Mouse (Mus musculus) limb, embryonic 11.5 days (tissue): ENCODE measurements at regions not wholly inside any gene's neighbourhood (a gene's known extent, or its start where the extent isn't known, plus 50 kb on each side); places are given as distances from the start of the nearest gene placed in this dataset.
"Not testable (repeated sequence)": the region's sequence is repeated elsewhere in the genome, so short reads cannot be mapped to it uniquely, and the experiment has no call there.

ENCODE experiments used
- ATAC-seq: fragments of 200-750 bp; cut with Nextera tagmentation; 2 replicates; pipeline ENCODE4 v1.8.0; 2017; ENCODE audit warnings: low read depth; ENCODE audit not compliant: insufficient number of reproducible peaks, low FRiP score, low TSS enrichment
- DNase-seq: peaks from one replicate; pipeline ENCODE4 v3.0.0-alpha.2; 2015; ENCODE audit warnings: low spot score
- H3K27ac ChIP-seq: fragments of 300-500 bp; sonication (generic); replicated peaks from 2 replicates; pipeline ENCODE4 v1.5.1; 2014; ENCODE audit warnings: low read depth, mild to moderate bottlenecking, low read length
- H3K27me3 ChIP-seq: fragments of 300-500 bp; sonication (generic); 2 replicates; pipeline ENCODE4 v1.6.1; 2014; ENCODE audit warnings: mild to moderate bottlenecking, low read length, mixed read lengths; ENCODE audit not compliant: control insufficient read depth, insufficient read depth
- H3K36me3 ChIP-seq: fragments of 300-500 bp; sonication (generic); 2 replicates; pipeline ENCODE4 v1.6.1; 2014; ENCODE audit warnings: mild to moderate bottlenecking, low read length, moderate library complexity, mixed read lengths; ENCODE audit not compliant: control insufficient read depth, insufficient read depth
- H3K4me1 ChIP-seq: fragments of 300-500 bp; sonication (generic); 2 replicates; pipeline ENCODE4 v1.6.1; 2014; ENCODE audit warnings: low read length, mixed read lengths; ENCODE audit not compliant: control insufficient read depth, insufficient read depth
- H3K4me2 ChIP-seq: fragments of 300-500 bp; sonication (generic); 2 replicates; pipeline ENCODE4 v1.6.1; 2014; ENCODE audit warnings: low read depth, mild to moderate bottlenecking, moderate library complexity; ENCODE audit not compliant: severe bottlenecking
- H3K4me3 ChIP-seq: fragments of 300-500 bp; sonication (generic); 2 replicates; pipeline ENCODE4 v1.5.1; 2014; ENCODE audit warnings: low read depth, low read length
- H3K9ac ChIP-seq: fragments of 300-500 bp; sonication (generic); 2 replicates; pipeline ENCODE4 v1.6.1; 2014; ENCODE audit warnings: mild to moderate bottlenecking, low read length
- H3K9me3 ChIP-seq: fragments of 300-500 bp; sonication (generic); 2 replicates; pipeline ENCODE4 v1.6.1; 2016; ENCODE audit warnings: low read length; ENCODE audit not compliant: control insufficient read depth
- WGBS: fragments of 180-500 bp; shearing (Covaris S2); extraction: QIAGEN DNeasy Blood & Tissue Kit; methylation state at CpG from one replicate; pipeline ENCODE4 v1.1.7; 2014; 5-methylcytosine and 5-hydroxymethylcytosine counted together

DNA sequence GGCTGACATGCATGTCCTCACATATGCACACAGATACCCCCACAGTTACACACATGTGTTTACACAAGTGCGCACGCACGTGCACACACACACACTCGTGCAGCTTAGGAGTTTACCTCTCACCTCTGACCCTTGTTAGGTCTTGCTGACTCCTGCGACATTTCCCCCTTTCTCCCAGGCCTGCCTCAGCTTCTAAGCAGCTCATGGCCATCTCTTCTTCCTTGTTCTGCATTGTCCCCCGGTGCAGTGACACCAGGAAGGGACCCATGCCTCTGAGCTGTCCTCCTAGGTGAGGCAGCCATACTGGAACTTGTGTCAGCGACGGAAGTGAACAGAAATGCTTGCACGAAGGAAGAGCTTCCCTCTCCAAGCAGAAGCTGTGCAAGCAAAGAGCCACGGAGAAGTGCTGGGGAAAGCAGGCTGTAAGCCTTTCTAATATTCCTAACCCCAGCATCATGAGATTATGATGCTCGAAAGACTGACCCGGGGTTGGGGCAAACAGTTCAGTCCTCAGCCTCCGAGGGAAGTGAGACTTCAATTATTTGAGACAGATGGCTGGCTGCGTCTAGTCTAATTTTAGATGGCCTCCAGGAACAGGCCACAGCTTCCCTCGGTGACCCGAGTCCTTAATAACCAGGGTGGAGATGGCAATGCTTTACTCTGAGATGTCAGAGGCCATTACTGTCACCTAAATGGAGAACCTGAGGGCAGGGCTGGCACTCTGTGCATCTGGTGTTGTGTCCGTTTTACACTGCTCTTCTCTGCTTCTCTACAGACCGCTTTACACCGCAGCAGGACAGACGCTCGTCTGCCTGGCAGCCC lies 147.9 kb upstream of the Stt3b start:
- 52% methylated on average over 21 of the region's 21 CpGs for WGBS
- H3K36me3 ChIP-seq, result no peaks in the 10 kb centered on the region
- no peak overlapping the region for H3K4me3 ChIP-seq
- no peak for ATAC-seq
- DNase-seq, result peak; percentile 31
- H3K9ac ChIP-seq, result no peak overlapping the region
- H3K4me2 ChIP-seq, result no peak overlapping the region
- H3K27me3 ChIP-seq, result no peaks in the 10 kb centered on the region
- no peaks in the 10 kb centered on the region for H3K4me1 ChIP-seq
- H3K9me3 ChIP-seq, result no peaks in the 10 kb centered on the region
- H3K27ac ChIP-seq, result no peak overlapping the region

GRCm38 (mm10) chr9:115459075-115459474 lies 148.9 kb upstream of the Stt3b start:
- not testable (repeated sequence) for H3K4me1 ChIP-seq, H3K27me3 ChIP-seq, H3K27ac ChIP-seq, H3K4me2 ChIP-seq, ATAC-seq, H3K36me3 ChIP-seq, H3K9me3 ChIP-seq, DNase-seq, H3K9ac ChIP-seq, H3K4me3 ChIP-seq
- 95% methylated on average over 6 of the region's 6 CpGs for WGBS

DNA sequence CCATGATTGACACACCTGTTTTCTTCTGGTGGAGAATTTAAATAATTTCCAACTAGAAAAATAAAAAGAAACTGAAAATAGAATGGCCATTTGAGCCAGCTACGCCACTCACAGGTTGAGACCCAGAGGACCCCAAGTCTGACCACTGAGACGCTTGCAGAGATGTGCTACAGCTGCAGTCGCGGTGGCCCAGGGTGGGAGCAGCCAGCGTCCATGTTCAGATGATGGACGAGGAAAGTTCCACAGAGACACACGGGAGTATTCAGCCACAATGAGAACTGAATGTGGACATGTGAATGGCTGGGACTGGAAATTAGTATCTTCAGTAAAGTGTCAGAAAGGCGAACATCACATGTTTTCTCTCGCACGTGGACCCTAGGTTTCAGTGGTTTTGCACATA lies 155.1 kb upstream of the Stt3b start:
- Histone ChIP-seq H3K4me1 (no peaks in the 10 kb centered on the region), H3K4me2 (no peak overlapping the region), H3K36me3 (no peaks in the 10 kb centered on the region), H3K4me3 (no peak overlapping the region), H3K27ac (no peak overlapping the region), H3K27me3 (no peaks in the 10 kb centered on the region), H3K9ac (no peak overlapping the region), H3K9me3 (no peaks in the 10 kb centered on the region)
- ATAC-seq (no peak), DNase-seq (no peak)
- WGBS, result 92% methylated on average over 10 of the region's 10 CpGs

- Histone ChIP-seq H3K9ac (no peak overlapping the region), H3K27ac (no peak overlapping the region), H3K4me2 (no peak overlapping the region), H3K4me3 (no peak overlapping the region), H3K9me3 (no peaks in the 10 kb centered on the region), H3K4me1 (no peaks in the 10 kb centered on the region), H3K36me3 (no peaks in the 10 kb centered on the region), H3K27me3 (no peaks in the 10 kb centered on the region)
- 93% methylated on average over 2 of the region's 2 CpGs for WGBS
- ATAC-seq (no peak), DNase-seq (no peak)
These were observed 158.4 kb upstream of the Stt3b start for GRCm38 (mm10) chr9:115468641-115469040.

GRCm38 (mm10) chr9:115471582-115471981 lies 161.4 kb upstream of the Stt3b start:
- no peaks in the 10 kb centered on the region for H3K27me3 ChIP-seq
- ATAC-seq (no peak), DNase-seq (no peak)
- no peaks in the 10 kb centered on the region for H3K36me3 ChIP-seq
- no peaks in the 10 kb centered on the region for H3K4me1 ChIP-seq
- no peak overlapping the region for H3K4me3 ChIP-seq
- H3K4me2 ChIP-seq, result no peak overlapping the region
- H3K9ac ChIP-seq, result no peak overlapping the region
- 85% methylated on average over 6 of the region's 6 CpGs for WGBS
- H3K27ac ChIP-seq, result no peak overlapping the region
- H3K9me3 ChIP-seq, result no peaks in the 10 kb centered on the region

- no peak overlapping the region for H3K4me3 ChIP-seq
- no peak overlapping the region for H3K9ac ChIP-seq
- DNase-seq (no peak), ATAC-seq (no peak)
- no peaks in the 10 kb centered on the region for H3K27me3 ChIP-seq
- no peak overlapping the region for H3K4me2 ChIP-seq
- no peaks in the 10 kb centered on the region for H3K36me3 ChIP-seq
- no peak overlapping the region for H3K27ac ChIP-seq
- 94% methylated on average over 3 of the region's 3 CpGs for WGBS
- H3K4me1 ChIP-seq, result no peaks in the 10 kb centered on the region
- H3K9me3 ChIP-seq, result no peaks in the 10 kb centered on the region
These were observed 162.8 kb upstream of the Stt3b start for GRCm38 (mm10) chr9:115473037-115473436.

GRCm38 (mm10) chr9:115473847-115474246 lies 163.6 kb upstream of the Stt3b start:
- H3K9ac ChIP-seq, result no peak overlapping the region
- no peak overlapping the region for H3K27ac ChIP-seq
- ATAC-seq, result no peak
- DNase-seq, result no peak
- H3K4me2 ChIP-seq, result no peak overlapping the region
- no peaks in the 10 kb centered on the region for H3K4me1 ChIP-seq
- no peak overlapping the region for H3K4me3 ChIP-seq
- H3K27me3 ChIP-seq, result no peaks in the 10 kb centered on the region
- no peaks in the 10 kb centered on the region for H3K9me3 ChIP-seq
- 91% methylated on average over 5 of the region's 5 CpGs for WGBS
- no peaks in the 10 kb centered on the region for H3K36me3 ChIP-seq

DNA sequence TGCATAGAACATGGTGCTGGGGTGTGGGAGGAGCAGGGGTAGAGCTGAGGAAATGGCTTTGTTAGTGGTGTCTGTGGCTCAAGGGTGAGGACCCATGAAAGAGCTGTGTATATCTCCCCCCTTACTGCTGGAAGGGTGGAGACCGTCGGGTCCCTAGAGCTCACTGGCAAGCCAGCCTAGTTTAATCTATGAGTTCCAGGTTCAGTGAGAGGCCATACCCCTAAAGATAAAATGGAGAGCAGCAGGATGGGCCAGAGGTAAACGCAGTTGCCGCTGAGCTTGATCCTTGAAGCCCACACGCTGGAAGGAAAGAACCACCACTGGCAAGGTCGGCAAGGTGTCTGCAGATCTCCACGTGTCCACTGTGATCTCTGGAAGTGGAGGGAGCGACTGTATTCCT lies 164.1 kb upstream of the Stt3b start:
- H3K4me1 ChIP-seq, result no peaks in the 10 kb centered on the region
- ATAC-seq (no peak), DNase-seq (no peak)
- H3K9me3 ChIP-seq, result no peaks in the 10 kb centered on the region
- H3K4me2 ChIP-seq, result no peak overlapping the region
- H3K27me3 ChIP-seq, result no peaks in the 10 kb centered on the region
- H3K27ac ChIP-seq, result no peak overlapping the region
- no peak overlapping the region for H3K9ac ChIP-seq
- no peaks in the 10 kb centered on the region for H3K36me3 ChIP-seq
- WGBS, result 92% methylated on average over 8 of the region's 8 CpGs
- H3K4me3 ChIP-seq, result no peak overlapping the region

DNA sequence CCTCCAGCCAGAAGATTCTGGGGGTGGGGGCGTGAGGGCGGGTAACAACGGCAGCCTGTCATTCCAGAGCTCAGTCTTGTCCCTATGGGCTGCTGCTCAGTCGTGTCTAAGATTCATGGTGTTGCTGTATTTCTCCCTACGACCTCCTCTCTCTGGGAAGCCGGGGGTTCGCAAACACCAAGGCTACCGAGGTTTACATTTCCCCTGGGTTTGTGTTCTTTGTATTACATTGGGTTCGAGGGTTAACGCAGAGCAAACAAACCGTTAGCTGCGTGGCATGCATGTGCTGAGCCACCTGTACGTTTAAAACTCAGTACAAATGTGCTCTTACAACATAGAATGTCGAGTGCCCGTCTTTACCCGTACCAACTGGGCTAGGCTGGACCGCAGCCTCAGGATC lies 166.0 kb upstream of the Stt3b start:
- no peak overlapping the region for H3K4me2 ChIP-seq
- WGBS, result 83% methylated on average over 17 of the region's 17 CpGs
- no peaks in the 10 kb centered on the region for H3K27me3 ChIP-seq
- DNase-seq (no peak), ATAC-seq (no peak)
- H3K36me3 ChIP-seq, result no peaks in the 10 kb centered on the region
- no peak overlapping the region for H3K27ac ChIP-seq
- H3K4me3 ChIP-seq, result no peak overlapping the region
- no peaks in the 10 kb centered on the region for H3K9me3 ChIP-seq
- no peaks in the 10 kb centered on the region for H3K4me1 ChIP-seq
- H3K9ac ChIP-seq, result no peak overlapping the region
